Mouse (Mus musculus) heart, adult 11 months (tissue): ENCODE measurements at regions not wholly inside any gene's neighbourhood (a gene's known extent, or its start where the extent isn't known, plus 50 kb on each side); places are given as distances from the start of the nearest gene placed in this dataset.

Experiments used
- DNase-seq: peaks from one replicate; pipeline ENCODE4 v3.0.0; 2022

DNA sequence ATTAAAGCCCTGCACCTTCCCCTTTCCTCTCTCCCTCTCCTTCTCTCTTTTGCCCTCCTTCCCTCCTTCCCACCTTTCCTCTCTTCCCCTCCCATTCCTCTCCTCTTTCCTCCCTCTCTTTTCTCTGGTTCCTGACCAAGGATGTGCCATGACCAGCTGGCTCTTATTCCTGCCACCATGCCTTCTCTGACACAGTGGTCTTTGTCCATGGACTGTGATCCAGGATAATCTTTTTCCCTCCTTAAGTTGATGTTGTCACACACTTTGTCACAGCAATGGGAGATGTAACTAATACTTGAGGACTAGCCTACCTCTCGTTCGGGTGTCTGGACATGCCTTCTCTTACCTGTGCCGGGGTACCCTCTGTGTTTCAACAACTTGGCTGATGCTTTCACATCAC, 86.4 kb downstream of the Anapc4 start:
- peak; percentile 72 for DNase-seq

GRCm38 (mm10) chr5:52920722-52921264, 87.0 kb downstream of the Anapc4 start:
- DNase-seq = peak; percentile 6

GRCm38 (mm10) chr5:52925006-52925405, 91.2 kb downstream of the Anapc4 start:
- peak; percentile 66 for DNase-seq

GRCm38 (mm10) chr5:52929690-52930089, 95.9 kb downstream of the Anapc4 start:
- no peak for DNase-seq

DNA sequence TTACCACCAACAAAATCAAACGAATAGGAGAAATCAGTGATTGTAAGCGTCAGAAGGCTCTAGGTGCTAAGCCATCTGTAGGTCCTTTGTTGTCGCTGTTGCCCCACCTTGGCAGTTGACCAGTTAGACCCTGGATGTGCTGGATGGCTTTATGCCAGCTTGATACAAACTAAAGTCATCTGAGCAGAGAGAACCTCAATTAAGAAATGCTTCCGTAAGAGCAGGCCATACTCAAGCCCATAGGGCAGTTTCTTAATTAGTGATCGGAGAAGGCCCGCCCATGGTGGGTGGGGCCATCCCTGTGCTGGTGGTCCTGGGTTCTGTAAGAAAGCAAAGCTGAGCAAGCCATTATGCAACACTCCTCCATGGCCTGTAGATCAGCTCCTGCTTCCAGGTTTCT, 99.5 kb downstream of the Anapc4 start:
- DNase-seq = no peak

DNA sequence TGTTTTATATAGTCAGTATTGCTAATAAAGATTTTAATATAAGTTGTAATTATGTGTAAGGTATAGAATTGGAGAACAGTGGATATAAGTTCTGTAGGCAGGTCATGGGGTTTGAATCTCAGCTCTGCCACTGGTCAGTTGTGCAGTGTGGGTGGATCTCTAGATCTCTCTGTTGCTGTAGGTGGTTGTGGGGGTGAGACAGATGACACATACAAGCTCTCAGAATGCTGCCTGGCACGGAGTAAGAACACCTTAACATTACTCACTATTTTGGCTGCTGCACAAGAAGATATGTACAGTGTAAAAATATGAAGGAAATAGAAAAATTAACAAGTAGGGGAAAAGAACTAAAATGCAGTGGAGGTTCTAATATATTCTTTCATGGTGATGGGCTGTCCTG, 100.3 kb upstream of the Slc34a2 start:
- DNase-seq = no peak

DNA sequence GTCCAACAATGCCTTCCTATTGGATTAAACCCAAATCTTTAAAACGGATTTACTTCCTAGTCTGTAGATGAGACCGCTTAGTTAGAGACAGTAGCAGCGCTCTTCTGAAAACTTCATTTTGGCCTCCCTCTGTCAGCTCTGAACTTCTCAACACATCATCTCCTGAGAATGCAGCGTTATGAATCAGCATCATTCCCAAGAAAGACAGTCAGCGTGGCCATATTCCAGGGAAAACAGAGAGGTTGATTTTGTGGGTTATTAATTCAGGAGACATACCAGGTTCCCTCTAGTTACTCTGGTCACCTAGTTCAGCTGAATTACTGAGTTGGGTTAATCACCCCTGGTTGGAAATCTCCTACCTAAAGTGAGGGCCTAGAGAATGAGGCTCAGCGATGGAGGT, 97.9 kb upstream of the Slc34a2 start:
- DNase-seq = no peak

DNA sequence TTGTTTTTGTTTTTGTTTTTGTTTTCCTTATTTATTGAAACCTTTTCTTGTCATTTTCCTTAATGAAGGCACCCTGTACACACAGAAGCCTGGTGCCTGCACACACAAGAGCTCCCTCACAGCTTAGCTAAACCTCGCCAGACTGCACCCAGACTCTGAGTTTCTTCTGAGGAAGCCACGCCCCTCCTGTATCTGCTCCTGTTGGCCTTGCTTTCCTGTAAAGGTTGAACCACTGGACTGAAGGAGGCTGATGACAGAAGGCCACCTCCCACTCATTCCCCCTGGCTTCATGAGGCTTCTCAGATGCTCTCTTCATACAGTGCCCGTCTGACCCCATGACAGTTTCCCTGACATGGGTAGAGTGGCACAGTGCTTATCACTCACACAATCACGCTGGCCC, 97.2 kb upstream of the Slc34a2 start:
- DNase-seq = no peak

DNA sequence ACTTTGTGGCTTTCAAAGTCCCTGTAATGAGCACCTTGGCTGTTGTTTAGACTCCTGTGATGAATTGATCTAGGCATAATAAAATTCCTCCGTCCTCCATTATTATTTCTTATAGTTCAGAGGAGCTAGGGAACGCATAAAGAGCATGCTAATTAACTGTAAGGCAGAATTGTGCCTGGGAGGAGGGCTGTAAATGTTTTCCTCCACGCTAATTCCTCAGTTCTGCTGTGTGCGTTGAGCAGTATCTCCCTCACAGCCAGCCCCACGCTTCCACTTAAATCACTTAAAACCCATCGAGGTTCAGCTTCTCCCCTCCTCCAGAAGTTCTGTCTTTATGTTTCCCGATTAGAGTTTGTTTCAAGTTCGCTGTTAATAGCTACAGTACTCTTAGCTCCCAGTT, 84.0 kb upstream of the Slc34a2 start:
- DNase-seq = no peak

- no peak for DNase-seq
These were observed 83.2 kb upstream of the Slc34a2 start for GRCm38 (mm10) chr5:52954713-52955112.

GRCm38 (mm10) chr5:52964209-52964608, 73.7 kb upstream of the Slc34a2 start:
- DNase-seq = no peak

DNA sequence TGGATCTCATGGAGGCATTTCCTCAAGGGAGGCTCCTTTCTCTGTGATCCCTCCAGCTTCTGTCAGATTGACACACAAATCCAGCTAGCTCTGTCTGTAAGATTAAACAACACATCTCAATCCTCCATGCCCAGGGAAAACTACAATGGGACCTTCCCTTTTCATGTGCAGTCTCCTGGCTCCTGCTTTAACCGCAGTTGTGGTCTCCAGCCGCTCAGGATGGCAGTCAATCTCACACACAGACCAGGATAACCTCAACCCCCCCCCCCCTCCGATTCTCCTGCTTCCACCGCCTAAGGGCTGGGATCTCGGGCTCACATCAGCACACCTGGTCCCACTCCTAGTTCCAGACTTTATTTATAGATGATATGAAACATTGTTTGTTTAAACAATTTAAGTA, 66.1 kb upstream of the Slc34a2 start:
- no peak for DNase-seq

DNA sequence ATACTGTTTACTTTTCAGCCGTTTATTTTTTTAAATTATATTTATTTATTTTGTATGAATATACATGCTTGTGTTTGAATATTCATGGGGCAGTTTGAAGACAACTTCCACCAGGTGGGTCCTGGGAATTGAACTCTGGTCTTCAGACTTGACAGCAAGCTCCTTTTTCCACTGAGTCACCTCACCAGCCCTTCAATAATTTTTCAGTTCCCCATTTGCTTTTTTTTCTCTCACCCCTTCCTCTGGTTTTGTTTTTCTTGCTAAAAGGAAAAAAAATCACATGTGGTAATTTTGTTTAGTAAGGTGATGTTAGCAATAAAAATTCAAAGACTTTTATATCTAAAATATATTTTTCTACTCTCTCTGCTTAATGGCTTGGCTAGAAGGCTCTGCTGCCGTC, 64.9 kb upstream of the Slc34a2 start:
- DNase-seq = no peak

DNA sequence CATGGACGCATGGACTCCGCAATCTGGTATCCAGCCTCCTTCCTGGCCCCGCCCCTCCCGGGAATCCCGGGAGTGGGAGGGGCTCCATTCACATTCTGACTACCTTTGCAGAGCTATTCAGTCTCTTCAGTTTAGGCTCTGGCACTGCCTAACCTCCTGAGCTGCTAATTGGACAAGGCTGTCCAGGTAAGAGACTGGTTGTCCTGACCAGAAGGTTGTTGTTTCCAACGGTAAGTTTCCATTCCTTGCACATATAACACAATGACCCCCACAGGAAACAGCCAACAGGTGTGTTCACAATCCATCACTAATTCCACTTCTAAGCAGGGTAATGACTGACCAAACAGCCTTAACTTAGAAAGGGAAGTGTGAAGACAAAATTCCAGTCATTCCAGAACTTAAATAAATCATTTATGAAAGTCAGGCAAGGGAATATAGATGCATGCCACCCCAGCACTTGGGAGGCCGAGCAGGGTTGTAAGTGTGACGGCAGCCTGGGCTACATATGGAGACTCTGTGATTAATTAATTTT, 62.3 kb upstream of the Slc34a2 start:
- DNase-seq = no peak

DNA sequence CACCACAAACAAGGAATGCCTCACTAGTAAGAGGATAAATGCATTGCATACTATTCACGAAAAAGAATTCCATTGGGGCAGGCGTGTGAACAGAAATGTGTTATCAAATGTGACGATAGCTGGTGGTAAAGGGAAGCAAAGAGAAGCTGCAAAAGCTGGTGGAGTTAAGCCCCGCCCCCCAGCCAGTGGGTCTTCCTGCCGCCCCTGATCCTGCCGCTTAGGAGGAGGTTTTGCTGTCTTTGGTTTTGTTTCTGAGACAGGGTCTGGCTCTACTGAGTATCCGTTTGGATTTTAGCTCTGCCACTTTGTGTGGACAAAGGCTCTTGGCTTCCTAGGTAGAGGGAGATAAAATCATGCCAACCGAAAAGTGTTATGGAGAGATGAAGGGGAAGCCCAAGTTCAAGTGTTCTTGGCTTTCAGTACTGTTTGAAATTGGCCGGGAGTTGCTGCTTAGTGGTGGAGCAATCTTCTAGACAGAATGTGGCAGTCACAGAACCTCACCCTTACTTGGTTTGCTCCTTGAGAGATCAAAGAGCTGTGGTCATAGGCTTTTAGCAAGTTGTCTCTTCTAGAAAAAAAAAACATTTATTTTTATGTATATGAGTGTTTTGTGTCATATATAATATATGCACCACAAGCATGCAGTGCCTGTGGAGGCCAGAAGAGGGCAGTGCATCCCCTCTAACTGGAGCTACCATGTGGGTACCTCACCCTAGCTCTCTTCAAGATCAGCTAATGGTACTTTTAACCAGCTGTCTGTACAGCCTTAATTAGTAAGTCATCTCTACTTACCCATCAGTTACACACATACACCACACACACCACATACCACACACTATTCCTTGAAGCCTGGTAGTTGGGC, 59.8 kb upstream of the Slc34a2 start:
- no peak for DNase-seq

- DNase-seq = no peak
These were observed 58.4 kb upstream of the Slc34a2 start for GRCm38 (mm10) chr5:52979458-52979857.

- DNase-seq = no peak
These were observed 55.8 kb upstream of the Slc34a2 start for GRCm38 (mm10) chr5:52982056-52982455.

DNA sequence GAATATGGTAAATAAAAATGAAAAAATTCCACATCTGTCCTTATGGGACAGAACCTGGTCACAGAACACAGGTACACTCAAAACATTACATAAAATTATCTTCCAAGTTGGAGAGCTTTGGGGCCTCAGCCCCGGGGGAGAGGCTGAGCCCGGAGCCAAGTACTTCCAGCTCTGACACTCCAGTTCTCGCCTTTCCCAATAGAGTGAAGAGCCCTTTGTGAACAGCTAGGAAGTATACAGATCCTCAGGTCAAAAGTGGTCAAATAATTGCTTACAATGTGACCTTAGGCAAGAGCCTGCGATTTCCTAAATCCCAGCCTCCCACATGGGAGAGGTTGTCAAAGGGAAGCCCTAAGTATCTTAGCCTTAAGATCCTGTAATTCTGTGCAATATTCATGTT, 55.1 kb upstream of the Slc34a2 start:
- DNase-seq = no peak
